Comparison of ENCODE assay signal across 23 mouse cellular contexts in the genomic region with DNA sequence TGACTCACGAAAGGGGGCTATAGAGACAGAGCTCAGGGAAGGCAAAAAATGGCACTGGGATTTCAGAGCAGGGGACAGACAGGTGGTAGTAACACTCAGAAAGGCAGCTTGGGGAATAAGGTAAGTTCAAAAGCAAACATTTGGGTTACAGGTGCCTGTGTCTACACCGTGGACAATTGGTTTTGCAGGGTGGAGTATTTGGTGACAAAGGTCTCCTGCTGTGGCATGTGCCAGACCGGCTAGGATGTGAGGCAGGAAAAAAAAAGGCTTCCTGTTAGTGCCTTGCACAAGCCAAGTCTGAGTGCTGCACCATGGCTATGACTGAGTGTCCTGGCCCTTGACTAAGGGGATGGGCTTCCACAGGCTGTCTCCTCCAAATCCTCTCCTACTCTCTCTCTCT. TPM values are rescaled to one million over a fixed set of nuclear protein-coding genes. Genes with fewer than 3 reads are reported as not detected.
DNase-seq lines count a peak whose midpoint lies in the region; ATAC-seq and TF ChIP-seq lines count a peak whose summit lies in the region.
"Had no signal": no experiment of that assay in that cellular context is flagged by ENCODE, and none has a peak within 500 bp of the region (broad histone marks: within the 10 kb centered on the region; RNA-seq: fewer than 3 reads in every experiment).

No protein-coding gene starts in this region.

- no peak for TF ChIP-seq POLR2A in liver, adult 2 months (IDR thresholded peaks at IDR 0.05; ENCODE audit: extremely low read depth, insufficient read depth, low read length)

- no peak for TF ChIP-seq CTCF in liver, adult 2 months (IDR thresholded peaks at IDR 0.05; ENCODE audit: low read depth, low read length)
- TF ChIP-seq CTCF in liver, postnatal 0 days (IDR thresholded peaks at IDR 0.05; ENCODE audit: low read depth), result no peak
- no peak for TF ChIP-seq CTCF in stomach, postnatal 0 days (IDR thresholded peaks at IDR 0.05; ENCODE audit: low read depth)

- ATAC-seq in liver, postnatal 0 days, result peak; percentile 80
- ATAC-seq in stomach, postnatal 0 days (ENCODE audit: low FRiP score, low TSS enrichment), result peak; percentile 87
- ATAC-seq: forebrain, embryonic 13.5 days; forebrain, postnatal 0 days had no signal

- H3K9me3 ChIP-seq in liver, postnatal 0 days (ENCODE audit: low read length), result no peaks in the 10 kb centered on the region
- H3K9me3 ChIP-seq in stomach, postnatal 0 days (ENCODE audit: control insufficient read depth, low read length), result no peaks in the 10 kb centered on the region
- H3K9me3 ChIP-seq: embryonic facial prominence, embryonic 10.5 days; forebrain, embryonic 13.5 days; heart, embryonic 13.5 days; hindbrain, embryonic 12.5 days had no signal

- no peaks in the 10 kb centered on the region for H3K36me3 ChIP-seq in liver, adult 2 months (ENCODE audit: control insufficient read depth, insufficient read depth, low read length)
- no peaks in the 10 kb centered on the region for H3K36me3 ChIP-seq in liver, postnatal 0 days (replicated peaks; ENCODE audit: insufficient read depth, low read length)
- H3K36me3 ChIP-seq in stomach, postnatal 0 days (ENCODE audit: control insufficient read depth, insufficient read depth, low read length), result no peaks in the 10 kb centered on the region
- H3K36me3 ChIP-seq: embryonic facial prominence, embryonic 10.5 days; heart, embryonic 13.5 days; hindbrain, embryonic 12.5 days had no signal

- peak; percentile 49 for DNase-seq in liver, adult 2 months (ENCODE audit: extremely low read depth, low read depth, low spot score)
- DNase-seq in liver (no peak), ES-CJ7 (ENCODE audit: low read depth, low spot score) (peak; percentile 23)
- DNase-seq in liver, postnatal 0 days, result no peak
- DNase-seq in stomach, postnatal 0 days (ENCODE audit: low spot score), result peak; percentile 78
- no peak for DNase-seq in lung, postnatal 10 days
- DNase-seq: adrenal gland, adult 8-10 months; adrenal gland, postnatal 36 days; cerebellum, adult 2 months; cerebellum, postnatal 10 days; forebrain, postnatal 0 days; gastrocnemius, postnatal 36 days; heart, adult 11 months; heart, postnatal 4 days had no signal

- H3K4me3 ChIP-seq in liver, adult 2 months (ENCODE audit: insufficient read depth, low read depth, low read length), result no peak overlapping the region
- H3K4me3 ChIP-seq in liver, postnatal 0 days (ENCODE audit: low read depth, low read length), result no peak overlapping the region
- no peak overlapping the region for H3K4me3 ChIP-seq in stomach, postnatal 0 days (ENCODE audit: low read depth, low read length)
- H3K4me3 ChIP-seq: embryonic facial prominence, embryonic 10.5 days; forebrain, embryonic 13.5 days; heart, embryonic 13.5 days; hindbrain, embryonic 12.5 days had no signal

- no peak overlapping the region for H3K27ac ChIP-seq in liver, adult 2 months (replicated peaks; ENCODE audit: insufficient read depth, low read depth, low read length)
- no peak overlapping the region for H3K27ac ChIP-seq in liver, postnatal 0 days (ENCODE audit: low read depth)
- H3K27ac ChIP-seq in stomach, postnatal 0 days (replicated peaks), result peak overlapping the region; percentile 58
- H3K27ac ChIP-seq: embryonic facial prominence, embryonic 10.5 days; forebrain, embryonic 13.5 days; heart, embryonic 13.5 days; hindbrain, embryonic 12.5 days had no signal

- H3K9ac ChIP-seq in liver, adult 2 months (ENCODE audit: low read depth, low read length), result no peak overlapping the region
- no peak overlapping the region for H3K9ac ChIP-seq in liver, postnatal 0 days (replicated peaks)
- H3K9ac ChIP-seq in stomach, postnatal 0 days (ENCODE audit: low read length), result no peak overlapping the region
- H3K9ac ChIP-seq: forebrain, embryonic 13.5 days; forebrain, postnatal 0 days; heart, embryonic 13.5 days; hindbrain, embryonic 12.5 days had no signal

- H3K27me3 ChIP-seq in liver, adult 2 months (ENCODE audit: control insufficient read depth, insufficient read depth, low read length), result no peaks in the 10 kb centered on the region
- H3K27me3 ChIP-seq in liver, postnatal 0 days (ENCODE audit: insufficient read depth, low read length), result no peaks in the 10 kb centered on the region
- H3K27me3 ChIP-seq in stomach, postnatal 0 days (ENCODE audit: control insufficient read depth, insufficient read depth, low read length), result no peaks in the 10 kb centered on the region
- H3K27me3 ChIP-seq: forebrain, embryonic 13.5 days had no signal

- no peaks in the 10 kb centered on the region for H3K4me1 ChIP-seq in liver, adult 2 months (ENCODE audit: control insufficient read depth, insufficient read depth, low read length)
- no peaks in the 10 kb centered on the region; the same call in 1 of the 2 replicates for H3K4me1 ChIP-seq in liver, postnatal 0 days (ENCODE audit: insufficient read depth)
- no peaks in the 10 kb centered on the region for H3K4me1 ChIP-seq in stomach, postnatal 0 days (replicated peaks; ENCODE audit: control insufficient read depth, insufficient read depth)

- H3K4me2 ChIP-seq in liver, postnatal 0 days (ENCODE audit: low read depth, low read length), result no peak overlapping the region
- no peak overlapping the region for H3K4me2 ChIP-seq in stomach, postnatal 0 days (replicated peaks; ENCODE audit: low read depth)
- H3K4me2 ChIP-seq: forebrain, embryonic 13.5 days; heart, embryonic 13.5 days; hindbrain, embryonic 12.5 days had no signal

- no peak for TF ChIP-seq EP300 in liver, postnatal 0 days (IDR thresholded peaks at IDR 0.05; ENCODE audit: low read depth)
- no peak for TF ChIP-seq EP300 in stomach, postnatal 0 days (optimal IDR thresholded peaks at IDR 0.05)

- 14% methylated on average over 3 of the region's 3 CpGs for WGBS in liver, adult 2 months
- 41% methylated on average over 3 of the region's 3 CpGs for WGBS in liver, postnatal 0 days (ENCODE audit: insufficient replicate concordance)
- 42% methylated on average over 3 of the region's 3 CpGs for WGBS in stomach, postnatal 0 days

- H3K79me2 ChIP-seq in liver, adult 2 months (ENCODE audit: control insufficient read depth, insufficient read depth, low read length), result no peaks in the 10 kb centered on the region

RNA-seq across cellular contexts. Expression of a gene that starts 6.0 kb away (rescaled TPM):
- total RNA-seq in liver, adult 2 months (2014; rRNA removed), result 0.13 and 0.65 TPM in 2 replicates
- polyA plus RNA-seq in liver, adult 2 months (2012; rRNA removed), result not detected in 2 replicates
- polyA plus RNA-seq in liver, postnatal 0 days (2015; fragmentation: Nextera tagmentation; extraction: Ambion mirVana), result 0.37 TPM in 1 of 2 replicates, not detected in the other
- 0.18 TPM in 1 of 2 replicates, not detected in the other for polyA plus RNA-seq in stomach, postnatal 0 days (2015; fragmentation: Nextera tagmentation; extraction: Ambion mirVana)
- polyA plus RNA-seq: forebrain, embryonic 13.5 days had no signal

RNA-seq across cellular contexts. Expression of a gene that starts 8.0 kb away (rescaled TPM):
- total RNA-seq in liver, adult 2 months (2014; rRNA removed), result not detected in 2 replicates
- not detected in 2 replicates for polyA plus RNA-seq in liver, adult 2 months (2012; rRNA removed)
- polyA plus RNA-seq in liver, postnatal 0 days (2015; fragmentation: Nextera tagmentation; extraction: Ambion mirVana), result not detected in 2 replicates
- 0.18 TPM in 1 of 2 replicates, not detected in the other for polyA plus RNA-seq in stomach, postnatal 0 days (2015; fragmentation: Nextera tagmentation; extraction: Ambion mirVana)
- total RNA-seq: adrenal gland, adult 8-10 months; adrenal gland, postnatal 36 days; CH12.LX; ES-E14; forebrain, postnatal 0 days; gastrocnemius, adult 8-10 months; gastrocnemius, postnatal 36 days; heart, postnatal 4 days had no signal
- polyA plus RNA-seq: cerebellum, adult 2 months; forebrain, embryonic 13.5 days; heart, embryonic 13.5 days; heart, postnatal 0 days; hindbrain, embryonic 12.5 days had no signal

RNA-seq across cellular contexts. Expression of a gene that starts 50.6 kb away (rescaled TPM):
- 18.2 and 20.1 TPM in 2 replicates for total RNA-seq in liver, adult 2 months (2014; rRNA removed)
- polyA plus RNA-seq in liver, adult 2 months (2012; rRNA removed), result 32.3 and 39.1 TPM in 2 replicates
- polyA plus RNA-seq in liver, postnatal 0 days (2015; fragmentation: Nextera tagmentation; extraction: Ambion mirVana), result 56.4 and 57.4 TPM in 2 replicates
- 65.9 and 66.1 TPM in 2 replicates for polyA plus RNA-seq in stomach, postnatal 0 days (2015; fragmentation: Nextera tagmentation; extraction: Ambion mirVana)

RNA-seq across cellular contexts. Expression of a gene that starts 52.5 kb away (rescaled TPM):
- total RNA-seq in liver, adult 2 months (2014; rRNA removed), result not detected in 2 replicates
- not detected in 2 replicates for polyA plus RNA-seq in liver, adult 2 months (2012; rRNA removed)
- polyA plus RNA-seq in liver, postnatal 0 days (2015; fragmentation: Nextera tagmentation; extraction: Ambion mirVana), result not detected in 2 replicates
- polyA plus RNA-seq in stomach, postnatal 0 days (2015; fragmentation: Nextera tagmentation; extraction: Ambion mirVana), result 0.02 and 0.04 TPM in 2 replicates
- total RNA-seq: CH12.LX; forebrain, postnatal 0 days had no signal
- polyA plus RNA-seq: embryonic facial prominence, embryonic 14.5 days; forebrain, embryonic 13.5 days; forebrain, postnatal 0 days; heart, embryonic 13.5 days; hindbrain, embryonic 12.5 days had no signal

Comparison
In these comparisons a context has a peak if more than half of its experiments do, and no peak if none do; other contexts are left out.
1. DNase-seq: peak in liver, adult 2 months (single experiment), ES-CJ7 (single experiment) and stomach, postnatal 0 days (single experiment); none in liver (single experiment), liver, postnatal 0 days (single experiment) and lung, postnatal 10 days (single experiment).